Mouse (Mus musculus) right cerebral cortex, adult 18-20 months (tissue): Measurements from ENCODE around the gene Usp9x.

ENCODE experiments used
- DNase-seq: peaks from one replicate; pipeline ENCODE4 v3.0.0; 2022; ENCODE audit warnings: mixed read lengths

Gene Usp9x

GRCm38 (mm10) chrX:13071241-13071775, at the start of gene Usp9x:
Usp9x (plus strand) TSS chrX:13071498.
- peak; percentile 85 for DNase-seq

- no peak for DNase-seq
Observed at GRCm38 (mm10) chrX:13022547-13023310, 48.6 kb upstream of the Usp9x start.

- DNase-seq, result no peak
Observed at GRCm38 (mm10) chrX:13024539-13025202, 46.6 kb upstream of the Usp9x start.

- DNase-seq, result no peak
Observed at GRCm38 (mm10) chrX:13025286-13025685, 46.0 kb upstream of the Usp9x start.

GRCm38 (mm10) chrX:13028156-13028555, 43.1 kb upstream of the Usp9x start:
- no peak for DNase-seq

- DNase-seq, result no peak
Observed at GRCm38 (mm10) chrX:13029996-13030395, 41.3 kb upstream of the Usp9x start.

- peak; percentile 14 for DNase-seq
Observed at GRCm38 (mm10) chrX:13037085-13037484, 34.2 kb upstream of the Usp9x start.

- peak; percentile 7 for DNase-seq
Observed at GRCm38 (mm10) chrX:13039211-13039610, 32.1 kb upstream of the Usp9x start.

- DNase-seq, result no peak
Observed at GRCm38 (mm10) chrX:13040391-13040790, 30.9 kb upstream of the Usp9x start.

GRCm38 (mm10) chrX:13041630-13042129, 29.6 kb upstream of the Usp9x start:
- peak; percentile 92 for DNase-seq

GRCm38 (mm10) chrX:13043780-13044179, 27.5 kb upstream of the Usp9x start:
- DNase-seq, result no peak

- no peak for DNase-seq
Observed at GRCm38 (mm10) chrX:13044666-13045065, 26.6 kb upstream of the Usp9x start.

GRCm38 (mm10) chrX:13046893-13047435, 24.3 kb upstream of the Usp9x start:
- DNase-seq, result no peak

GRCm38 (mm10) chrX:13047631-13048345, 23.5 kb upstream of the Usp9x start:
- peak; percentile 41 for DNase-seq

- no peak for DNase-seq
Observed at GRCm38 (mm10) chrX:13054612-13055011, 16.7 kb upstream of the Usp9x start.

- DNase-seq, result no peak
Observed at GRCm38 (mm10) chrX:13061961-13062360, 9.3 kb upstream of the Usp9x start.

GRCm38 (mm10) chrX:13064273-13064925, 6.9 kb upstream of the Usp9x start:
- DNase-seq, result no peak

- DNase-seq, result no peak
Observed at GRCm38 (mm10) chrX:13070206-13070572, 1.1 kb upstream of the Usp9x start.

- DNase-seq, result peak; percentile 93
Observed at GRCm38 (mm10) chrX:13070573-13071240, 591 bp upstream of the Usp9x start.

GRCm38 (mm10) chrX:13071776-13072460, 620 bp downstream of the Usp9x start:
- peak; percentile 70 for DNase-seq

GRCm38 (mm10) chrX:13072461-13072982, 1.2 kb downstream of the Usp9x start:
- DNase-seq, result peak; percentile 49
